Mouse (Mus musculus) cerebral cortex, adult 2 months (tissue): ENCODE data around the gene Prdx4.

Experiments
- WGBS: fragments of 180-500 bp; shearing (Covaris S2); methylation state at CpG from one replicate; pipeline ENCODE4 v1.1.7; 2018; 5-methylcytosine and 5-hydroxymethylcytosine counted together

The Prdx4 gene

DNA sequence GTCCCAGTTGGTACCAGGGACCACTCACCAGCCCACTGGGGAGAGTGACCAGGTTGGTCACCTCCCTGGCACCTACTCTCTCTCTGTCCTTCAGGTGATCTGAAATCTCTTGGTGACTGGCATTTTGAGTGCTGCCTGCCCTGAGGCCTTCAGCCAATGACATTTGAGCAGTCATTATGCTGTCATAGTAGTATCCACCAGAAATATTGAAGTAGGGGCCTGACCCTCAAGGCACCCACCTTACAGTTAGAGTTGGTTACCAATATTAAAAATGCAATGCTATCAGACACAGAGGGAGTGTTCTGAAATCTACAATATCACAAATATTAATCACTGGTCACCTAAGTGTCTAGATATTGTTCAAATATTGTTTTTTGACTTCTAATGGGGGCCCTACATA lies at the start of gene Prdx4:
Gene Prdx4, minus strand, starts transcription at position 101 of the 400 bp plus-strand sequence.

DNA sequence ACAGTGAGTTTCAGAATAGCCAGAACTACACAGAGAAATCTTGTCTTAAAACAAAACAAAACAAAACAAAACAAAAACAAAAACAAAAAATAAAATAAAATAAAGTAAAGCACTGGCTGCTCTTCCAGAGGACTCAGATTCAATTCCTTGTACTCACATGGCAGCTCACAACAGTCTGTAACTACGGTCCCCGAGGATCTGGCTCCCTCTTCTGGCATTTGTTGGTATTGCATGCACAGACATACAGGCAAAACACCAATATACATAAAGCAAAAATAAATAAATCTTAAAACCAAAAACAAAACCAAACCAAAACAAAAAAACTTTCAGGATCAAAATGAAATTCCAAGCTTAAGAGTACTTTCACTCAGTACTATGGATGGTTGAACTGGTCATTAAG lies 36.0 kb upstream of the Prdx4 start:
- WGBS, result 21% methylated on average over 2 of the region's 2 CpGs

DNA sequence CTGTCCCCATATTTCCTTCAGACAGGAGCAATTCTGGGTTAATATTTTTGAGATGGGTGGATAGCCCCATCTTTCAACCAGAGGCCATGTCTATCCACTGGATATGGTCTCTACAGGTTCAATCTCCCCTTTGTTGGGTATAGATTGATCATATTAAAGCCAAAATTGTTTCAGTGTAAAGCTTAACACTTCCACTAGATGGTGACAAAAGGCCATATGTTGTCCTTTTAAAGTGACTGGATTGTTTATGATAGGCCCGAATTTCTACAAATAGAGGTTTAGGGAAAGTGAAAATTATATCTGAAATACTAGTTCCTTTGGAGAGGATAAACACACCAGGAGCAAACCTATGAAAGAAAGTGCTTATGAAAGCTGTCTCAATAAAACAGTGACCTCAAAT lies 34.9 kb upstream of the Prdx4 start:
- WGBS, result 4% methylated on average over 1 of the region's 1 CpGs

- 67% methylated on average over 3 of the region's 3 CpGs for WGBS
These were observed 29.6 kb upstream of the Prdx4 start for GRCm38 (mm10) chrX:155370110-155370509.

GRCm38 (mm10) chrX:155365095-155365494 lies 24.5 kb upstream of the Prdx4 start:
- 46% methylated on average over 2 of the region's 2 CpGs for WGBS

- 87% methylated on average over 2 of the region's 2 CpGs for WGBS
These were observed 5.7 kb upstream of the Prdx4 start for GRCm38 (mm10) chrX:155346249-155346648.

DNA sequence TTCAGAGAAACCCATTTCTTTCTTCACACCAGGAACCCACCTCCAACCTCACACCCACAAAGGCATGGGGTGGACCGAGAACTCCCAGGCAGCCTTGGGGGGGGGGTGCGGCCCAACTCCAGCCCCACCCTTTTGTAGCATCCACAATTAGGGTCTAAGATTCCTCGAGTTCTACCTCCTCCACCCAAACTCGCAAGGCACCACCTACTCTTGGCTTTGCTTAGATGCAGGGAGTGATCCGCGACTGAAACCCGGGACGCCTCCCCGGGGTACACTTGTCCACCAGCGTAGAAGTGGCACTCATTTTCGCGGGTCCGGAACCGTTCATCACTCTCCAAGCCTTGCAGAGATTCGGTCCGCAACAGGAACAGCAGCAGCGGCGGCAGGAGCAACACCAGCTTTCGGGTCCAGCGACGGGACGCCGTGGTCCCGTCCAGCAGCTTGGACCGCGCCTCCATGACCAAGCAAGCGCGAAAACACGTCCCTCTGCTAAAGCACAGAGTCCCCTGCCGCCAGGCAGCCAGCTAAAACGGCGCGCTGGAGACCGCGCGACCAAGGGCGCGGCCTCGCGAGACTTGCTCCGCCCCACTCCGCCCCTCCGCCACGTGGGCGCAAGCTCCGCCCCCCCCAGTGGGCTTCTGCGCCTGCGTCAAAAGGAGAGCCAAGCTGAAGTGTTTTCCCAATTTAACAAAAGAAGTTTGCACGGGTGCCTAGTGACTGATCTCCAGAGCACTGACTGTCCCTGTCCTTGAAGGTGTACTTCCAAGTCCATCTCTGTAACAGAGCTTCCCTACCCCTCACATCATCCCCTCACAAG lies 2.4 kb downstream of the Prdx4 start:
- 3% methylated on average over 49 of the region's 49 CpGs for WGBS

GRCm38 (mm10) chrX:155337567-155337904 lies 3.0 kb downstream of the Prdx4 start:
- 5% methylated on average over 7 of the region's 7 CpGs for WGBS

GRCm38 (mm10) chrX:155318005-155318404 lies 22.5 kb downstream of the Prdx4 start:
- WGBS, result 26% methylated on average over 4 of the region's 4 CpGs

DNA sequence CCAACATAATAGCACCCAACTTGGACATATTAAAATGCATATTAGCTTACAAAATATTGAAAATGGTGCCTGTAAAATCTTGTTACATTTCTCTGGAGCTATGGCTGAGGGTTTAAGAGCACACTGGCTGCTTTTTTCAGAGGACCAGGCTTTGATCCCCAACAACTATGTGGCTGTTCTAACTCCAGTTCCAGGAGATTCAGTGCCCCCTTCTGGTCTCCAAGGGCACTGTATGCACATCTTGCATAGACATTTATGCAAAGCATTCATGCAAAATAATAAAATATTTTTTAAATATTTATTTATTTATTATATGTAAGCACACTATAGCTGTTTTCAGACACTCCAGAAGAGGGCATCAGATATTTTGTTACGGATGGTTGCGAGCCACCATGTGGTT lies 34.2 kb downstream of the Prdx4 start:
- 98% methylated on average over 2 of the region's 2 CpGs for WGBS

- WGBS, result 57% methylated on average over 1 of the region's 1 CpGs
These were observed 60.0 kb downstream of the Prdx4 start for GRCm38 (mm10) chrX:155280427-155281044.

- 82% methylated on average over 4 of the region's 4 CpGs for WGBS
These were observed 62.1 kb downstream of the Prdx4 start for GRCm38 (mm10) chrX:155278483-155278882.
